Mouse (Mus musculus): ENCODE data around the gene Fgfr2.

Gene Fgfr2

DNA sequence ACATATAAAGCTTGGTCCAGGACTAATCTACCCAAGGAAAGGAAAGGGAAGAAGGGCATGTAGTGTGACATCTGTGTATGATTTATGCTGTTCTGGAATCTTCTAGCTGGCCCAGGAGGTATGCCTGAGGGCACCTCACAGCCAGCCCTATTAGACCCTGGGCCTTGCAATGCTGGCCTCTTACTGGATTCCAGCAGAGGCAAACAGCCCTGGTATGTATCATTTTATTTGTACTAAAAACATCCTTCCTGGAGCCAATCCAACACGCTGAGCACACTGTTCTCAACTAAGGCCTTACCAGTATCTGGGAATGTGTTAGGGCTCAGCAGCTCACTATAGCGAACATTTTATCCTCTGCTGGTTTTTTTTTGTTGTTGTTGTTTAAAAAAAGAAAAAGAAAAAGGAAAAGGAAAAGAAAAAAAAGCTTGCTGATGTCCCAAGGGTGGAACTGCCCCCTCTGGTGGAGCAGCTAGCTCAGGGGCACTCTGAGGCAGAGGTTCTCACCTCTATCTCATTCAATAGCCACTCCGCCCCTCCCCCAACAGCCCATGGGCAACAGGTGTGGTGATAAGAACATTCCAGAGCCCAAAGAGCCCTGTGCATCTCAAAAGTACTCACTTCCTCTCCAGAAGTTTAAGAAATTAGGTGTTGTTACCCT is 82.3 kb downstream of the Fgfr2 start:
- peak; percentile 74 for DNase-seq (ENCODE audit: low spot score)

DNA sequence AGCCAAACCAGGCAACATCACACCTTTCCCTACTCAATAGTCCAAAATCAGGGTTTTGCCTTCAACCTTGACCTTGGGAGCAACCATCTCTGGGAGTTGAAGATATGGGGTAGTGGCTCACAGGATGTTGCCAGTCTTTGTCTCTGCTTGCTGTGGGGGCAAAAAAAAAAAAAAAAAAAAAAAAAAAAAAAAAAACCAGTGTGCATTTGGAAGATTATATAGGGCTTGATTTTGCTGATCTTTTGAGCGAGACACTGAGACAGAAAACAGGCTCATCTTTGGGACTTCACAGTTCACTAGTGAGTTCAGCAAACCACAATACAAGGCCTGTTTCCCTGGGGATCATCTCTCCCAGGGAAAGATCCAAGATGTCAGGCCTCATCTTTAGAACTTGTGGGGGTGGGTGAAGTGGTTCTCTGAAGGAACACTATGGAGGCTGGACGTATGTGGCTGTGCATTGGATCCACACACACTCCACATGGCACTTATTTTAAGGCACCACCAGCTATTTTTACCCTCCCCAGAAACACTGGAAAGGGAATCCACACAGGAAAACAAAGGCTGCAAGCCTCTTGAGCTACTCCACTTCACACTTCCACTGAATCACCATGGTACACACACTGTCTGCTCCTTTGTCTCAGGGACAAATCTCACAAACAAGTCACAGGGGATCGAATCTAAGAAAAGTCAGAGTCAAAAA is 83.4 kb downstream of the Fgfr2 start:
- no peak for DNase-seq (ENCODE audit: low spot score)

DNA sequence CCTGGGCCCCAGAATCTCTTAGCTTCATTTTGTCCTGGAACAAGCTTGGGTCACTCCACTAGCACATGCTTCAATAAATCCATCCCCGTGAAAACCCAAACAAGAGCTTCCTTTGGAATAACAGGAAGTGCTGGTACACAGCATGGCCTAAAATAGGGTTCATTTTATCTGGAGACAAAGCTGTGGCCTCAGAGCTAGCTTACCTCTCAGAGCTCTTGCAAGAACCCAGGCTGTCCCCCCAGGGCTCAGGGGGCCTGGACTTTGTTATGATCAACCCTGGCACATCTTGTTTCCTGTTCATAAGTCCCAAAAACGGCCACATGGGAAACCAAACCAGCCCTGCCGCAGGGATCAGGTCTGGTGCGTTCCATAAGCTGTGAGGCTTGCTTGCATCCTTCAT is 85.5 kb downstream of the Fgfr2 start:
- peak; percentile 71 for DNase-seq (ENCODE audit: low spot score)

DNA sequence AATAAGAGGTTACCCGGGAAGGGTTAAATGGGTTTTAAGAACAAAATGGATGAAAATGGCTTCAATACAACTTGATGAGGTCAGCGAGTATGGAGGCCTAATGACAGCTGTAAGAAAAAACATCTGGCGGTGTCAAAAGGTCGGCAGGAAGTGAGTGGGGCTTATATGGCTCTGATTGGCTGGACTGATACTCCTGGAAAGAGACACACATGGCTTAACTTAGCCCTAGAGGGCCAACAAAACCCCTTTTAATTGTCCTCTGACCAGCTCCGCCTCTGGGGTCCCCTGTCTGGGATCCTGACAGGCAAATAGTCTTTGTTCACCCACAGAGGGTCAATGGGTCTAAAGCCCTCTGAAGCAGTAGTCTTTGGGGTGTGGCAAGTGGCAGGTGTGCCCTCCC is 85.9 kb downstream of the Fgfr2 start:
- no peak for DNase-seq (ENCODE audit: low spot score)

DNA sequence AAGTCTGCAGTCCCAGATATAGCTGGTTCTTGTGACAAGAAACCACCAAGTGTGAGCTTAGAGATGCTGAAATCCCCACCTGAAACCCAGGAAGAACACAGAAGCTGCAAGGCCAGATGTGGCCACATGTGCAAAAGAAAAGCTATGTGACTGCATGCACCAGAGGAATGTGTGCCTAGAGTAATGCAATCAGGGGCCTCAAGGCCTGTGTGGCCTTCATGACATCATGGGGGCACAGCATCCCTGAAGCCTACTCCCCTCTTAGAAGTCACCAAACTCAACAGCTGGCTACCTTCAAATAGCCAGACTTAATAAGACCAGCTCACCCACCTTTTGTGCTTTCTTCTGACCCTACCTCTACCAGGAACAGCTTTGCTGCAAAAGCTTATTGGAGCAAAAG is 87.2 kb downstream of the Fgfr2 start:
- no peak for DNase-seq (ENCODE audit: low spot score)

DNA sequence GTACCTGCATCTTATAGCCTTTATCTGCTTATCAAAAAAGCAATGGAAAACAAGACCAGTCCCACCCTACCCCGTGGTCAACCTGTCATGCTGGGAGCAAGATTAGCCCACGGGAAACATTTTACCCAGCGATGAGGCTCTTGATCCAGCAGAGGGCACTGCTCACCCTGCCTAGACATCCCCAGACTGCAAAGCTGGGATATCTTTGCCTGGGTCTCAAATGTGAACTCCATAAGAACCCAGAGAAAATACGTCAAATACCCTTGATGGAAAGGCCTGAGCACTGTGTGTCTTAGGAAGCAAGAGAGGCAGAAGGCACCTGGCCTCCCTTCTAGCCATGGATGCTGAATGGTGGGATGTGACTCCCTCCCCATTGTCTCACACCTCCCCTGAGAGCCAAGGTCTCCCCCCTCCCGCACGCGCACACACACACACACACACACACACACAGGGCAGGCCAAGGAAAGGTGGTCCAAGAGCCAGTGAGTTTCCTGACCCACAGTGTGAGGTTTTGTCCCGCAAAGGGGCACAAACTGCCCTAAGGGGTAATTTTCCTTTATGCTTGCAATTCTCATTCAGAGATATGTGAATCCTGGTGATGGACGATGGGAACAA is 90.5 kb downstream of the Fgfr2 start:
- peak; percentile 62 for DNase-seq (ENCODE audit: low spot score)

DNA sequence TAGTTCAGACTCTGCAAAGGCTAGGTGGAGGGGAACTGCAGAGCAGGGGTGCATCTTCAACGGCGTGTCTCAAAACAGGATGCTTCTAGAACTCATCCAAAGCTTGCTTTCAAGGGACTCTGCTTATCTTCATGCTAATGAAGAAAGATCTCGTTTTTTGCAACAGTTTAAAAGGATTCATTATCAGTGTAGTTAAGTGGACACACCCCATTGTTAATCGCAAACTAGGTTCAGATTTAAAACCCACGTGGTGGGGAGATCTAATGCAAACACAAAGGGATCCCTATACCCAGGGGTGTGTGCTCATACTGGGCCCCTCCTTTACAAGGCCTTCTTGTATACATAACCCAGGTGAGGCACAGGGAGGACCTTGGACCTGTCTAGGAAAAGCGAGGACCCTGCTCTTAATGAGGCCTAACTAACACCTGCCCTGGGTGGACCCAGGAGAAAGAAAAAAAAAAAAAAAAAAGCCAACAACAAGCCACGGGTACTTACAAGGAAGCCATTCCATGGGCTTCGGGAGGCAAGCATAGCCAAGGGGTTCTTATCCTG is 93.6 kb downstream of the Fgfr2 start:
- no peak for DNase-seq (ENCODE audit: low spot score)

DNA sequence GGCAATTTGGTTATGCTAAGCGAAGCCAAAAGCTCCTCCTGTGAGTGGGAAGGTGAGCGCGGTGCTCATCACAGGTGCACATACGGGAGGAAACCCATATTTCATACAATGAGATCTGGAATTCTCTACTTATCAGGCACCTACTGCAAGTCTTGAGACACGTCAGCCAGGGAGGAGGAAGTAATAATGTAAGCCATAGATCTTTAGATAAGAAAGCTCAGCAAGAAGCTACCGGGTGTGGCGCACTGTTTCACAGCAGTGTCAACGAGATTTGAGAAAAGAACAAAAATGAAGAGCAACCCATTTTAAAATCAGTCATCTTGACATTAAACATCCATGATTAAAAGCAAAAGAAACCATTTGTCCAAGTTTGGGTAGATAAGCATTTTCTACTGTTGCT is 94.1 kb downstream of the Fgfr2 start:
- DNase-seq (ENCODE audit: low spot score): no peak

DNA sequence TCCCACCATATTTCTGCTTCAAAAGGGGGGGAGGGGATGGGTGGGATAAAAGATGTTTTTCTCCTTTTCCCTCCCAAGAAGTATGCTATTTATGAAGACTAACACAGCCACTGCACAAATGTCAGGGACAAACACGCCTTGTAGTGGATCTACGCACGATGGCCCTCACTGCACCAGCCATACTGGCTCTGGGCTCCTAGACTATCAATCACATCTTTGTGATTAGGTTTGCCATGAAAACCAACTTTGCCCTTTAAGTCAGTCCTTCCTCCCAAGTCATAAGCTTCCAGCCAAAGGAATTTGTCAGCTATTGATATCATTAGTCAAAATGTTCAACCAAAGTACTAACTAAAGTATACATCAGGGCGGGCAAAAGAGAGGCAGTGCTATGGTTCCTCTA is 95.2 kb downstream of the Fgfr2 start:
- no peak for DNase-seq (ENCODE audit: low spot score)

DNA sequence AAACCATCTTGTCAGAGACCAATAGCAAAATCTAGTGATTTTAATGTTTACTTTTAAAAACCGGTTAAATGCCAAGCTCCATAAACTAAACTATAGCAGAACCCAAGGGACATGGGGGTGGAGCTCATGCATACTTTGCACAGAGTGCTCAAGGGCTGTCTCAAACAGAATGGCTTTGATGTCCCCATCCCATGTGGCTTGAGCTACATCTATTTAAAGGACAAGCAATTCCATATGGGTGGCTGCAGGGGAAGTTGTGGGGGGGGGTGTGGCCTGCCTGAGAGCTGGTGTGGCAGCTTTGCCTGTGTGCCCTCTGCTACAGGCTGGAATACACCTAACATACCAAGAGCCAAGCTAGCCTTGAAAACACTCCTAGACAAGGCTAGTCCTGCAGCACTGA is 98.5 kb downstream of the Fgfr2 start:
- no peak for DNase-seq (ENCODE audit: low spot score)

DNA sequence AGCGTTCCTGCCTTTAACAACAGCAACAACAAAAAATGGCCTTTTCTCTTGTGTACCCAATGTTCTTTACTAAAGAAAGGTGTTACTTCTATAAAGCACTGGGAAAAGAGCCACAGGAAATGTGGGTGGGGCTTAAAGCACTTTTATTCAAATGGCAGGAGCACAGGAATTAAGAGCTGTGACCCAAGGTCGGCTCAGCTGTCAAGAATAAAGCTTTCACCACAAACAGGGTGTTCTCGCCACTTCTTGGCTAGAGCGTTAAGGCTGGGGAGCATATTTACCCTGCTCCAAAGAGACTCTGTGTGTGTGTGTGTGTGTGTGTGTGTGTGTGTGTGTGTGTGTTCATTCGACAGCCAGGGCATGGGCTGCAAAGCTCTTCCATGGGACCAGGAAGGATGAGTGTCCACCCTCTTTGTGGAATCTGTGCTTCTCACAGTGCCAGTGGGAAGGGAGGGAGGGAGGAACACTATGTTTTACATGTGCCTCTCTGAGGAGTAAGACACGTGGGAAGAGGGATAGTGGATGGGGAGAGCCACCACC is 103.6 kb downstream of the Fgfr2 start:
- peak; percentile 67 for DNase-seq (ENCODE audit: low spot score)

DNA sequence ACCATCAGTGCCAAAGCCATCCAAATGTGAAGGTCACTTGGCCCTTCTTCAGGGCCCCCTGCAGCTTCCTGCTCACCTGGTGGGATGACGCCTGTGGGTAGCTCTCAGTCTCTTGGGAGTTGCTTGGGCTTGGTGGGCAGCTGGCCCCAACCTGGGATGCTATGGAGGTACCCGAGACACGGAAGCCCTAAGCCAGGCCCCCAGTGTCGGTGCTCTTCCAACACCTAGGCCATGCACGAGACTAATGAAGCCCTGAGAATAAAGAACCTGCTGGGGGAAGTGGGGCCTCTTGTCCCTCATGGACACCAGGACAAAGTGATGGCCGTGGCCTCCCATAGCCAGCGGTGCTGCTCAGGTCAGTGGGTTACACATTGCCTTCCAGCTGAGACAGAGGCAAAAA is 104.2 kb downstream of the Fgfr2 start:
- DNase-seq (ENCODE audit: low spot score): no peak

DNA sequence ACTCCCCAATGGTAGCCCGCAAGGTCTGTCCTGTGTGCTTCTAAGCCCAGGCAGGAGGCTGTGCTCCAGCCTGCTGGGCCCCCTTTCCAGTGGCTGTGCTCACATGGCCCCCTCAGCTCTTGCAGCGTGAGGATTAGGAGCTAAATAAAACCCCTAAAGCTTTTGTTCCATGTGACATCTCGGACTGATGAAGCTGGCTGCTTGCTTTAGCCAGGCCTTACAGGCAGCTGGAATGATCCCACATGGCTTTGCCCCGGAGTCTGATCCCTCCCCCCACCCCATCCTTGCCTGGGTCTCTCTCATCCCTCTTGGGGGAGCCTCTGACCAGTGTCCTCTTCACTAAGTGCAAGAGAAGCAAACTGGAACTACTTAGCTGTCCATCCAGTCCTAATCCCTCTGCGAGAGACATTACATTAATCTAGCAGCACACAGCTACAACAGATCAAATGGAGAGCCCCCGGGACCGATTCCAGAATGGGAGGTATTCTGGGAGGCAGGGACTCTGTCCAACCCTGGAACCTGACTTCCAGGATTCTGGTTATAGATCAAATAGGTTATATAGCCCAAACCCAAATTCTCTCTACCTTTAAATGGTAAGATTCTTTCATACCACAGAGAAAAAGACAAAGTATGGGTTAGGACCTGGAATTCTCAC is 107.6 kb downstream of the Fgfr2 start:
- DNase-seq (ENCODE audit: low spot score): no peak

DNA sequence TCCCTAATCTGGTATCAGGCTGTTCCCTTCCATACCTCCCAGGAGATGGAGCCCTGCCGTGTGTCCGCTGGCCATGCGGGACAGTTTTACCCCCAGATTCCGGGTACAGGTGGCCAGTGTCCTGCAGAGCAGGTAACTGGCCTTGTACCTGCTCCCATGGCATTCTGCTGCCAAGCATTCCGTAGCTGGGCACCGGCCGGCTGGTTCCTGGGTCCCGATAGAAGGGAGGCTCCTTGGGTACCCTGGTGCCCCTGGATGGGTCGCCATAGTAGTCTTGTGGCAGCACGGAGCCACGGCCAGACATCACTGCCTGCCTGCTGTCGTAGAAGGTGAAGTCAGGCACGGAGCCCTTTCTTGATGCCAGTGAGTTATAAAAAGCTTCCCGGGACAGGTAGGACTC is 108.5 kb downstream of the Fgfr2 start:
- no peak for DNase-seq (ENCODE audit: low spot score)

DNA sequence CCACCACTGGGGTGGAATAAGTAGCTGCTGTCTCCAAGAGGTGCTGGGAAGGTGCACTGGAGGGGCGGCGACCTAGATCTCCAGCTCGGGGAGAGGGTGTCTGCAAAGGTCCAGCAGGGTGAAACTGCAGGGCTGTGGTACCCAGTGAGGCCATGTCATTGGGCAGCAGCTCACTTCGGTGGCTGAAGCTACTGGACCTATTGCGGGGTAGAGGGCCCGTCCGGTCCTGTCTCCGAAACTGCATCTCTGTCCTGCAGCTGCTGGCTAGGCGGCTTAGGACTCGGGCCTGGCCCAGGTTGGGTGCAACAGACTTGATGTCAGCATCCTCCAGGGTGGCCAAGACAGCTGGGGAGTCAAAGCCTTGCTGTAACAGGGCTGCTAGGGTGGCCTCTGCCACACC is 109.2 kb downstream of the Fgfr2 start:
- no peak for DNase-seq (ENCODE audit: low spot score)

DNA sequence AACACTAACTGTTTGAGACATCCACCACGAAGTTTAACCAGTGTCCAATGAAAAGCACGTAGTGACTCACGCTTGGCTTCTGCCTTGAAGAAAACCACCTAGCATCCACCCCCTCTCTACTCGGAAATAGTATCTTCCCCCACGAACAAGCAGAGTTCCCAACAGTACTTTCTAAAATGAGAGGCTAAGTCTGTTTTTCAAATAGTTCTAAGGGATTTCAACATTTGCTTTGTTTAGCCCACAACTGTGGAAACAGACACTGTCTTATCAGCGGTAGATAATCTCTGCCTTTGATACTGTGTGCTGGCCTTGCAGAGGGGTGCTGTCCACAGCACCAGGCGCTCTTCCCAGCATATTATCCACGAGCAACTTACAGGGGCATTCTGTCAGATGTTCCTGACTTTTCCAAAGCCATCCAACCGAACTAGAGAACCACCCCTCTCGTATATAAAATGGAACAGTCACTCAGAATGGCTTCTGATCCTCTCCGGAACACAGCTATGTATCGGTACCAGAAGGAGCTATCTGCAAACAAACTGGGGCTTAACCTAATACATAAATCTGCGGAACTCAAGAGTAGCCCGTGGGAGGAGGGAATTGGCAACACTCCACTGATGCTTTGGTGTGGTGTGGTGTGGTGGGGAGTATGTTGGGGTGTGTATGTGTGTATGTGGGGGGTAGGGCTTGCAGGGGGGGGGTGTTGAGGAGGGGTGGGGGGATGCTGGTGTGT is 110.3 kb downstream of the Fgfr2 start:
- DNase-seq (ENCODE audit: low spot score): no peak

DNA sequence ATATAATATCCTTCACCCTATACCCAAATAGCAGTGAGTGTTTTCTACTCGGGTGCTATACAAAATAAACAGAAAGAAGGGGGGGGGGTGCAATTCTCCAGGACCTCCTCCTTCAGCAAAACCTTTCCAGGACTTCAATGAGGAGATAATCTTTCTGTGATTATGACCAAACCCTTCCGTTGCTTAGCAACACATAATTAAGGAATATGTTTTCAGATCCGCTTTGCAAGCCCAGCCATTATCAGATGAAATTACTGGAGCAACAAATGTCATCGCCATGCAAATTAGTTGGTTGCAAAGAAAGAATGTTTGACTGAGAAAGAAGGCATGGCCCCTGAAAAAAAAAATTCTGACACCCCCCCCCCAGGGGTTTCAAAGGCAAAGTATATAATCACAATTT is 111.5 kb downstream of the Fgfr2 start:
- DNase-seq (ENCODE audit: low spot score): no peak

DNA sequence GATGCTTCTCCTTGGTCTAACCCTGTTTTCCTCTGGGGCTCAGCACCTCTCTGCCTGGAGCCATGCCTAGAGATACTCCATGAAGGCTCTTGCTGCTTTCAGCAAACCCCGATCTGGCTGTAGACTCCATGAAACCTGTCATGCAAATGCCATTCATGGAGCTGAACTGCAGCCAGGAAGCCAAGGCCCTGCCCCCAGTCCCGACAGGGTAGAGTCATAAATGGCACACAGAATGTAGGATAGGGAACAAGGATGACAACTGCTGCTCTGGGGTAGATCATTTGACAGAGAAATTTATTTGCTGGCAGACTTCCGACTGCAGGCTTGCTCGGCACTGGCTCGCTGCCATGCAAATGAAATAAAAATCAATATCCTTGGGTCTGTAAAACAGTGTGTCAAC is 112.0 kb downstream of the Fgfr2 start:
- no peak for DNase-seq (ENCODE audit: low spot score)

DNA sequence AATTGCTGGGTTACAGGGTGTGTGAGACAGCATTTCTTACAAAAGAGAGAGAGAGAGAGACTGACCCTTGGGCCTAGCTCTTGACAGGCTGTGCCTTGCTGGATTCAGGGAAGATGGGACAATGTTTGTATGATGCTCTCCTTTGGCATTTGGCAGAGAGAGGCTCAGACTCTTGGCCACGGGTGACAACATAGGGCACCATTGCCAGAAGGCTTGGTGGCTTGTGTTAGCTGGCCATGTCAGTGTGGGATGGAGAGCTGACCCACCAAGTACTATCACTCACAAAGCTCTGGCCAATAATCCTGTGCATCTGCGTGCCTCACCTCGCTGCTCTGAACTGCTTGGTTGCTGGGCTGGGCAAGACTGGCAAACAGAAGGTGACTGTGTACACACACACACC is 112.7 kb downstream of the Fgfr2 start:
- DNase-seq (ENCODE audit: low spot score): no peak

DNA sequence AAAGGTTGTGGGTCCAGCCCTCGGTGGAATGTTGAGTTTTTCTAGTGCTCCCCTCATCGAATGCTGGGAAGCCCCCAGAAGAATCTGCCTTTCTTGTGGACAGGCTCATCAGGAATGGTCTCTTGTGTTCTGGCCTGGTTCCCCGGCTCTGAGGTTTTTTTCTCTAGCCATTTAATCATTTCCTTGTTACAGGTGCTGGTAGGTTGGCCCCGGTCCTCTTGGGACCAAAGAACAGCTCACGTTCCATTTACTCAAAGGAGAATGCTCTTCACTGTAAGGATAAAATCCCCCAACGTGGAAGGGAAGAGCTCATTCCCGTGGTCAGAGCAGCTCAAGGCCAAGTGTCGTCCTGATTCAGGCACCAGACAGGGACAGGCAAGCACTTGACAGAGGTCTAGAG is 113.5 kb downstream of the Fgfr2 start:
- DNase-seq (ENCODE audit: low spot score): no peak

DNA sequence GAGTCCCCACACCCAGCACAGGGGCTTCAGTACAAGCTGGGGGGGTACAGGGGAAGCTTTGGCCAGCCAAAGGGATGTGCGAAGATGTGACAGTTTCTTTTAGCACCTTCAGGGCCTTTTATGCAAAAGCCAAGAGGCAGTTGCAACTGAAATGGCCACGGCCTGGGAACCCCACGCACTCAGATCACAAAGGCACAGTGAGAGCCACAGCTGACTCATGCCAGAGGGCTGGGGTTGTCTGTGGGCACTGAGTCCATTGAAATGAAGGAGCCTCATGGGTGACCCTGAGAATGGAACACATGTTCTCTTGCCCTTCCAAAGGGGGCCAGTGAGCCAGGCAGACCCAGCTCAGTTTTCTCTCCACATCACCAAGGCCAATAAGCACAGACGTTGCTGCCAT is 114.5 kb downstream of the Fgfr2 start:
- DNase-seq (ENCODE audit: low spot score): no peak

DNA sequence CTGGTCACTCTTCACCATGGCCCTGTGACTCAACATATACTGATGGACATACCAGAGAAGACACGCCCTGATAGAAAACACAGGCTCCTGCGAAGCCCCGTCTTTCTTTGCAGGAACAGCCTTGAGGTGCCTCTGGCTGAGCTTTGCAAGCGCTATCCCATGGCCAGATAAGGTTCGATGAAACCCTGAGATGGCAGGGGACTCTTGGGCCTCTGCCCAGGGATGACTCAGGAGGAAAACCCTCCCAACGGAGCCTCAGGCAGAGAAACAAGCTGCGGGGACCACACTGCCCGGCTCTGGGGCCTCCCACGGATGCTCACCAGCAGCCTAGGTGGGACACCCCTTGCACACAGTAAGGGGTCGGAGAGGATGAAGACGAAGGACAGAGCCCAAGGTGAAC is 115.8 kb downstream of the Fgfr2 start:
- DNase-seq (ENCODE audit: low spot score): no peak

All from lung, postnatal 25 days (tissue).